Mouse (Mus musculus) spleen, adult 2 months (tissue): ENCODE measurements around the gene Cirbp.

Experiments used
- CTCF ChIP-seq: fragments of 200-500 bp; IDR thresholded peaks from 2 replicates; pipeline ENCODE4 v1.5.1; 2011; ENCODE audit warnings: mild to moderate bottlenecking, inconsistent platforms; ENCODE audit not compliant: insufficient read depth, insufficient read length, insufficient replicate concordance; ENCODE audit errors: extremely low read depth
- POLR2A ChIP-seq: fragments of 200-500 bp; IDR thresholded peaks from 2 replicates; pipeline ENCODE4 v1.6.1; 2011; ENCODE audit warnings: low read depth, low read length, inconsistent platforms

- TF ChIP-seq CTCF (no peak), POLR2A (no peak)
Observed at GRCm38 (mm10) chr10:80186649-80187048, 20.9 kb downstream of the Cirbp start.
